Mouse (Mus musculus): ENCODE results near the gene Tbcb.
"Not testable (repeated sequence)": the region's sequence is repeated elsewhere in the genome, so short reads cannot be mapped to it uniquely, and the experiment has no call there.

Gene Tbcb

DNA sequence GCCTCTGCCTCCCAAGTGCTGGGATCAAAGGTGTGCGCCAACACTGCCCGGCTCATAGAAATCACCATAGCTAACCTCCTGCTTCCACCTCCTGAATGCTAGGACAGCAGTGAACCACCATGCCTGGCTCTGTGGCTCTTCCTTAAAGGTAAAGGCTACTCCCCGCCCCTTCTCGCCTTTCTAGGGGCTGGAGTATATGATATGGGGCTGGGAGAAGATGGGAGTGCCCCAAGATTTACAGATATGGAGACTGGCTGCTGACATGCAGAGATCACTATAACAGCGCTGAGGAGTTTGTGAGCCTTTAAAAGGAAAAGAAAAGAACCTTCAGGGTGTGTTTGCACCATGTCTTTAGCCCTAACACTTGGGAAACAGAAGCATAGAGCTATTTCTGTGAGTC is 9.9 kb downstream of the Tbcb start:
- no peak for DNase-seq (ENCODE audit: extremely low spot score)

DNA sequence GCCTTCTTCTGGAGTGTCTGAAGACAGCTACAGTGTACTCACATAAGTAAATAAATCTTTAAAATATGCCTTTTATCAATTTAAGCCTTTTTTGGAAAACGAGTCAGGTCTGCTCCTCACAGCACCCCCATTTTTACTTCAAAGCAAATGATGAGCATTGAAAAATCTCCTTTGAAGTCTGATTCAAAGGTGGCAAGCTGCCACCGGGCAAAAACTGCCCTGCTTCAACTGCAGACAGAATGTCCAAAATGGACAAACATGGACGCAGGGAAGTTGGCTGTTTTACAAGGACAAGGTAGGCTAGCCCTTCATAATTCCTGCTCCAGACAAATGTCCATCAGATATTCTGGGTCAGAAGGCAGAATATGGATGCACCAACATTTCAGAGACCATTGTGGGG is 10.6 kb downstream of the Tbcb start:
- DNase-seq (ENCODE audit: extremely low spot score), result no peak

DNA sequence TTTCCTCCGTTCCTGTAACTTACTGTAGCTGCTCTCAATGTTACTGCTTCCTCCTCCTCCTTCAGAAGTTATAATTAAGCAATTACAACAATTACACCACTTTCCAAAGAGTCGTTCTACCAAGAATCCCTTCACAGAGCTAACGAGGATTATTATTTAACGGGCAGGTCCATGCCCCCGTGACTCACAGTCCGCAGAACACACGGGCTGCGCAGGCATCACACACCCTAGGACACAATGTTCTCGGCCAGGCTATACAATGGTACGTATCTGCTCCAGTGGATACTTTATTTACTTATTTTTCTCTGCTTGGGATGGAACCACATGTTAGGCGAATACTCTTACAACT is 12.1 kb downstream of the Tbcb start:
- no peak for DNase-seq (ENCODE audit: extremely low spot score)

DNA sequence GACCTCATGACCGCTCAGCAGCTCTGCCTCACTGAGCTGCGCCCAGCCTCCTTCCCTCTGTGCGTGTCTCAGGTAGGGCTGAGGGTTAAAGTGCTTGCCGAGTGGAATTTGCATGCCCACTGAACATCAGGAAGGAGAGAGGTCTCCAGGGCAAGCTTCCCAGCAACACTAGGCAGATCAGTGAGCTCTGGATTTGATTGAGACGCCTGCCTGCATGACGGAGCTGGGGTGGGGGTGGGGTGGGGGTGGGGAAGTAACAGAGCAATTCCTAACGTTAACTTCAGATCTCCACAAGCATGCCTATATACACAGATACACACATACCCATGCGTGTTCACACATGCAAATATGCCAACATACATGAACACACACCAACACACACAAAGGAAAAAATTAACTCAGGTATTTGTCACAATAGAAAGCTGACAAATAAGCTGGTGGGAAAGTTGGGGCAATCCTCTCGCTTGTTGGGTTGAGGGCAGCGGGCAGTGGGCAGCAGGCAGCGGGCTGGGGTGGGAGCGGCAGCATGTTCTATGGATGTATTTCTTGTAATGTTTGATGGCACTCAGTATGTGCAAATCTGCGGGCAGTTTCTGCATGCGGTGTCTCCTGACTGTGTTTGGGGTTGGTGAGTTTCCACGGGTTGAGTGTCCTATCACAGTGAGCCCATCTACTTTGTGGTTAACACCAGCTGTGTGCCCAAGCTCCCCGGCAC is 12.6 kb downstream of the Tbcb start:
- DNase-seq (ENCODE audit: extremely low spot score), result peak; percentile 68

DNA sequence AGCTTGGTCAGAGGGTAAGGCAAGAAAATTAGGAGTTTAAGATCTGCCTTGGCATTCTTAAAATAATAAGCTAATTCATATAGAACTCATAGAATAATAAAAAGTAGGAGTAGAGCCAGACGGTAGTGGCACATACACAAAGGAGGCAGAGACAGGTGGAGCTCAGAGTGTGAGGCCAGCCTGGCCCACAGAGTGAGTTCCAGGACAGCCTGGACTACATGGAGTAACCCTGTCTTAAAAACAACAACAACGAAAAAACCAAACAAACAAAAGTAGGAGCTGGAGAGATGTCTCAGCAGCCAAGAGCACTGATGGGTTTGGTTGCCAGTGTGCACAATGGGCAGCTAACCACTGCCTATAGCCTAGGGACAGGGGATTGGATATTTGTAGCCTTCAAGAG is 14.8 kb downstream of the Tbcb start:
- no peak for DNase-seq (ENCODE audit: extremely low spot score)

DNA sequence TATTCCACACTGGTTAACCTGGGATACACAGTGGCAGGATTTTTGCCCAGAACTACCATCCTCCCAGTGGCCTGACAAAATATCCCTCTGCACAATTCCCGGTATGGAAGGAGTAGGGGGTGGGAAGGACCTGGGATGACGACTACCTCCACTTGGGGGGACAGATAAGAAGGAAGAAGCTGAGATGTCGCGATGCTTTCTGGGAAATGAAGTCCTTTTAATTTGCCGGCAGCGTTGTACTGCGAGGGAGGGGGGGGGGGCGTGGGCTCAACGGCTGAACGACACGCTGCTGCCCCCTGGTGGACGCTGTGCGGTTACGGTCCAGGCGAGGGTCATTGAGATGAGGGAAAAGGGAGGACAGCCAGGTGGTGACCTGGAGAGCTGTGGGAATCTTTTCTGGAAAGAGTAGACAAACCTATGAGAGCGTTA is 15.3 kb downstream of the Tbcb start:
- peak; percentile 87 for DNase-seq (ENCODE audit: extremely low spot score)

DNA sequence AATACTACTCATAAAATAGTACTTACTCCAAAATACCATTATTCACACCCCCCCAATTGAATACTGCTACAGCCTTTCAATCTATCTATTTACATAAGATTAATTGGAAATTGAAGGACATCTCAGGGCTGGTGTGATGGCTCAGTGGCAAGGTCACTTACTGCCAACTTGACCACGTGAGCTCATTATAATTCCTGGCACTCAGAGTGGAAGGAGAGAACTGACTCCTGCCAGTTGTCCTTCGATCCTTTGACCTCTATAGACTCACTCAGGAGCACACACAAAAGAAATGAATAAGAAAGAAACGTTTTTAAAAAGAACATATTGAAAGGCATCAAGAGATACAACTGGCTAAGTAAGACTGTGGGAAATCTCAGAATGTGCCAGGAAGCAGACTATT is 16.2 kb downstream of the Tbcb start:
- DNase-seq (ENCODE audit: extremely low spot score), result no peak

DNA sequence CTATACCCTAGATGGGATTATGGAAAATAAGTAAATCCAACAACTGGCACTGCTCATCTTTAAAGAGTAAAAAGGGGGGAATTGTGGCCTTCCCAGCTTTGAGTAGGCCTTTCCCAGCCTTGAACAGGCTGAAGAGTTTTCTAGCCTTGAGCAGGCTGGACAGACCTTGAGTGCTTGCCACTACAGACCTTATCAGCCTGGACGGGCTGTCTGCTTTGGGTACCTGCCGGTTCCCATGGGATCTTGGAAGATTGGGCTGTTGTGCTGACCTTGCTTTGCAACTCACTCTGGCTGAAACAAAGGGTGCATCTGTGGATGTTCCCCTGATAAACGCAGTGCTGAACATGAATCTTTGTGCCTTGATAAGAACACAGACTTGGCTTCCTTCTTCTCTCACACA is 18.2 kb downstream of the Tbcb start:
- DNase-seq (ENCODE audit: extremely low spot score), result no peak

DNA sequence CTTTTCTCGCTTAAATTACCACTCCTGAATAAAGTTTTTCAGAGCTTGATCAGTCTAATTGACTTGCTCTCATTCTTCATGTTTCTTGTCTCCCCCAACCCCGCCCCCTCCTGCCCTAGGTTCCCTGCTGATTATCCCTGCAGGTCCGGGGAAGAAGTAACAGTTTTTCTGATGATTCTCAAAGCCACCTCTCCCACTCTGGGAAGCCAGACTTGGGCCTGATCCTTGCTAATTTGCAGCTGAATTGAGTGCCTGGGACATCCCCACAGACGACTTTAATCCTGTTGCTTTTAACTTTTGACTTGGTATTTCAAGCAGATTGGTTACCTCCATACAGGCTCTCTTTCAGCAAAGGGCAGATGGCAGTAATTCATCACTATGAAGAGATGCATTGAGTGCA is 21.0 kb downstream of the Tbcb start:
- no peak for DNase-seq (ENCODE audit: extremely low spot score)

DNA sequence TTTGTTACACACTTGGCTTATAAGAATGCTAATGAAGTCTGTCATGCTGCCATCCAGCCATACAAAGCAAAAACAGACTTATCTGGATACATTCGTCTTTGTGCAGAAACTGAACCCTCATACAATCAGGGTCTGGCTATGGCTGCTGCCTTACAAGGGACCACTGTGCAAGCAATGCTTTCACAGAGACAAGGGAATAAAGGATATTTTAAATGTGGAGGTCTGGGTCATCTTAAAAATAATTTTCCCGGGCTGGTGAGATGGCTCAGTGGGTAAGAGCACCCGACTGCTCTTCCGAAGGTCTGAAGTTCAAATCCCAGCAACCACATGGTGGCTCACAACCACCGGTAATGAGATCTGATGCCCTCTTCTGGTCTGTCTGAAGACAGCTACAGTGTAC is 25.7 kb downstream of the Tbcb start:
- not testable (repeated sequence) for DNase-seq (ENCODE audit: extremely low spot score)

DNA sequence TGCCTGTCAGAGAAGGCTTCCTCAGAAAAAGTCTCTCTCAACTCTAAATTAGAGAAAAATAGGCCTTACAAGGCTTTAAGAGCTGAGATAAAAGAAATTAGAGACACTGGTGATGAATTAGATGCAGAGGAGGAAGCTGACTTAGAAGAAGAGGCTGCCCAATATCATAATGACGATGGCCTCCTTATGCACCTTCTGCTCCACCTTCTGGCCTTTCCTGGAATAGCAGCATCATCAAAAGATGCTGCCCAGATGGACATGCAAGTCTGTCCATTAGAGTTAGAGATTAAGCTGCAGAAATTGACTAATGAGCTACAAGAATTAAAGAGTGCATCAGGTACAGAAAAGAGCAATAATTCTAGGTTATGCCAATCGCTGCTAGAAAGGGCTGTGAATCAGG is 26.7 kb downstream of the Tbcb start:
- peak; percentile 65 for DNase-seq (ENCODE audit: extremely low spot score)

DNA sequence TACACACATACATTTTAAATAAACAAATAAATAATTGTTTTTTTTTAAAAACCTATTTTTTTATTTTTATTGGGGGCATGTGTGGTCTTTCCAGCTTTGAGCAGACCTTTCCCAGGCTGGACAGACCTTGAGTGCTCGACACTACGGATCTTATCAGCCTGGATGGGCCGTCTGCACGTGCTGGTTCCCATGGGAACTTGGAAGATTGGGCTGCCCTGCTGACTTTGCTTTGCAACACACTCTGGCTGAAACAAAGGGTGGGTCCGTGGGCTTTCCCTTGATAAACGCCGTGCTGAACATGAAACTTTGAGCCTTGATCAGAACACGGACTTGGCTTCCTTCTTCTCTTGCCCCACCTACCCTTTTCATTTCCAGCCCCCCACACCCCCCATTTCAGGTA is 27.7 kb downstream of the Tbcb start:
- DNase-seq (ENCODE audit: extremely low spot score), result no peak

DNA sequence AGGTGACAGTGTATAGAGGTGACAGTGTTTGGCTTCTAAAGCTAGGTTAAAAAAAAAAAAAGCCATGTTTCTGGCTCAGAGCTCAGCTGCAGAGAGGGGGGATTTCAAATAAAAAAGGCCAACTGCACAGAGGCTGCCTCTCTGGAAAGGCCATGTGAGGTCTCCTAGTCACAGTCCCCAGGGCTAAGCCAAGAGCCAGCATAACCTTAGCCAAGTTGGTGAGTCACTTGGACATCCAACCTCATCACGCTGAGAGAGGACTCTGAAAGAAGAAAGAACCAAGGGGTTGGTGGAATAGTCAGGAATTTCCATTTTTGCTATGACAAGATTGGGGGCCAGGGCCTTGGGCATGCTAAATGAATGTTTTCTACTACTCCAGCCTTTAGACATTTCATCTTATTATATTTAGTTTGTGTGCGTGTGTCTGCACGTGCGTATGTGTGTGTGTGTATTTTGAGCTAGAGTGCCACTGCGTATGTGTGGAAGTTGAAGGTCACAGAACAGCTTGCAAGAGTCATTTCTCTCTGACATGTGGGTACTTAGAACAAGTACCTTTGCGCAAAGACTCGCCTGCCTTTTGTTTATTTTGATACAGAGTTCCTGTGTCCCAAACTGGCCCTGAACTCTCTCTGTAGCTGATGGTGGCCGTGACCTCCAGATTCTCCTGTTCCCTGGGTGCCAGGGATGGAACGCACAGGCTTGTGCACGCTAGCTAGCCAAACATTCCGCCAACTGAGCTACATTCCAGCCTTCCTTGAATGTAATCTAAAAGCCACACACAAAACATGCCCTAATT is 29.0 kb downstream of the Tbcb start:
- no peak for DNase-seq (ENCODE audit: extremely low spot score)

DNA sequence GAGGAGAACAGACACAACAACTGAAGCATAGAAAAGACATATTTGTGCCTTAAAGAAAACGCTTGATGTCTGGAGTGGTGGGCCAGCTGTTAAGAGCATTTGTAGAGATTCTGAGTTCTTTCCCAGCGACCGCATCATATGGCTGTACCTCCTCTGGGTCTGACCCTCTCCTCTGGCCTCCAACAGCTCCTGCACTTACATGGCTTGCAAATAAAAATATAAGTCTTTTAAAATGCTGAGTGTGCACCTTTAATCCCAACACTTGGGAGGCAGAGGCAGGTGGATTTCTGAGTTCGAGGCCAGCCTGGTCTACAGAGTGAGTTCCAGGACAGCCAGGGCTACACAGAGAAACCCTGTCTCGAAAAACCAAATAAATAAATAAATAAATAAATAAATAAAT is 31.4 kb downstream of the Tbcb start:
- not testable (repeated sequence) for DNase-seq (ENCODE audit: extremely low spot score)

DNA sequence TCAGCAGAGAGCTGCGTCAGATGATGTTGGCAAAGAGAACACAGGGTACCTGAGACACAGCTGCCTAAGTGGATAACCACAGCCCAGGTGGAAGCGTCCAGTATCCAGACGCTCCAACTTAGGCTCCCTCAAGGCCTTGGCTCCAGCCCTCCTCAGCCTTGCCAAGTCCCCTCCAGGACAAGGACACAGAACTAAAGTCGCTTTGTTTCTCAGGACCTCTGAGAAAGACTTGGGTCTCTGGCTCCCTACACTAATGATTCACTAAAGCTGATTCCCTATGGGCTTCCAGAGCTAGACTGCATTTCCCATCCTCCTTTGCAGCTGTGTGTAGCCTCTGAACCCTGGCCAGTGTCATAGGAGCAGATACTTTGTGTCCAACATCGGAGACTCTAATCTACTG is 31.9 kb downstream of the Tbcb start:
- DNase-seq (ENCODE audit: extremely low spot score), result no peak

DNA sequence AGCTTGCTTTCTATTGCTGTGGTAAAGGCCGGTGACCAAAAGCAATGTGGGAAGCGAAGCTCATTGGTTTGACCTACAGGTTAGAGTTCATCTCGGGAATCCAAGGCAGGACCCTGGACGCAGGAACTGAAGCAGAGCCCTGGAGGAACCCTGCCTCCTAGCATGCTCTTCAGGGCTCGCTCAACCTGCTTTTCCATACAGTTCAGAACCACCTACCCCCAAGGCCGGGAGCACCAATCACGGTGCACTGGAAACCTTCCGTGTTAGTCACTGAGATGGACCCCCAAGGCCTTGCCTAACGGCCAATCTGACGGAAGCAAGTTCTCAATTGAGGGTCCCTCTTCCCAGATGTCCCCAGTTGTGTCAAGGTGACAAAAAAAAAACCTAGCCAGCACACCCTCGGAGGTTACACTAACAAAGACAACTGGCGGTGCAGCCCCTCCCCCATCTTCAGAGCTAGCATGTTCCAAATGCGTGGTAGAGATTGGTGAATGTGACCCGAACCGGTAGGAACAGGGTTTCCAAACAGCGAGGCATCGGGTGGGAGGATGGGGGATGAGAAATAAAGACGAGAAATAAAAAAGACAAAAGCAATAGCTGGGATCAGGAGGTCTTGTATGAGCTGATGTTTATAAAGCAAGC is 32.5 kb downstream of the Tbcb start:
- no peak for DNase-seq (ENCODE audit: extremely low spot score)

DNA sequence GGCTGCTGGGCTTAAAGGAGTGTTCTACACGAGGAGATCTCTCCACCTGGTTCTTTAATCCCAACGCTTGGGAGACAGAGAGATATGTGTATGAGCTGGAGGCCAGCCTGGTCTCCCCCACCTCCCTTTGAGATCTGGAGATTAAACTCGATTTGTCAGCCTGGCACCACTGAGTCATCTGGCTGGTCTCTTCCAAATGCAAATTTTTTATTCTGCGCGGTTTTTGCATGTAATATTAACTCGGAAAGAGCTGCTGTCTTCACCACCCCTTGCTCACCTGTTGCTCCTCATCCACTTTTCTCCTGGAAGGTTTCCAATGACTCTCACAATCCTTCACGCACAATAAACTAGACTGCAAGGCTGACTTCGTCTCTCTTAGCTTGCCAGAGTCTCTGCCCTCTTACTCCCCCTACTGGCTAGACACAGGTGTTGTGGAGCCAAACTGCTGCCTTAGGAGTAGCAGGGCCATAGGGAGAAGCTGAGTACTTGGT is 33.5 kb downstream of the Tbcb start, which contains the start of gene Capns1:
Gene Capns1 (minus strand): TSS at position 331 of the 491 bp plus-strand sequence.
- DNase-seq (ENCODE audit: extremely low spot score), result peak; percentile 82

DNA sequence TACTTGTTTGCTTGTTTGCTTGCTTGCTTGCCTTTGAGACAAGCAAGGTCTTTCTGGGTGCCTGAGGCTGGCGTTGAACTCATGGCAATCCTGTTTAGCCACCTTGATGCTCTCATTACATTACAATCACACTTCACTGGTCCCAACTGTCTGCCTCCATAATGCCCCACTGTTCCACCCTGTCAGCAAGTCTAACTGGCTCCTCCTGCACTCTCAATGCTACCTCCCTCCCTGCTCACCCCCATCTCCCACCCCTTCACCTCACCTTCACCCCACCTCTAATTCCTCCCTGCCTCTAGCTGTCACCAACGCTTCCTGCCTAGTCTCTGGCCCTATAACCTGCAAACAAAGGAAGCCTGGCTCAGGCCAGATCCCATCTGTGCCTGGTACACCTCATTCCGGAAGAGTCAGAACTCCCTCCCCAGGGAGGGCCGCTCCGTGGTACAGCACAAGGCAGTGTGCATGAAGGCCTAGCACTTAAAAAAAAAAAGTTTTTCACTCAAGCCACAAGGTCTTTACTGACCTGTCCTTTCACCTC is 34.4 kb downstream of the Tbcb start:
- no peak for DNase-seq (ENCODE audit: extremely low spot score)

DNA sequence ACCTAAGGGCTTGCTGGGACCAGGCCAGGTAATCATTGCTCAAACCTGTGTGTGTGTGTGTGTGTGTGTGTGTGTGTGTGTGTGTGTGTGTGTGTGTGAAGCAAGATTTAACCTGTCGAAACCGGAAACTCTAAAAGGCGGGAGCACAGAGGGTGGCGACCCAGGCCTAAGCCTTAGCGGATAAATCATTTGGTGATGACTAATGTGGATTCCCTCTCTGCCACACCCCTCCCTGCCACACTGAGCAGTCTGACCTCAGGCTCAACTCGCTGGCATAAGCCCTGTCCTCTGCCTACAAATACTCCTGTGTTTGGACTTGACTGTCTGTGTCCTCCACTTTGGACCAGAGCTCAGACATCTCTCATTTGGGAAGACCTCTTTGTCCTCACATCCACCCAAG is 35.9 kb downstream of the Tbcb start:
- no peak for DNase-seq (ENCODE audit: extremely low spot score)

DNA sequence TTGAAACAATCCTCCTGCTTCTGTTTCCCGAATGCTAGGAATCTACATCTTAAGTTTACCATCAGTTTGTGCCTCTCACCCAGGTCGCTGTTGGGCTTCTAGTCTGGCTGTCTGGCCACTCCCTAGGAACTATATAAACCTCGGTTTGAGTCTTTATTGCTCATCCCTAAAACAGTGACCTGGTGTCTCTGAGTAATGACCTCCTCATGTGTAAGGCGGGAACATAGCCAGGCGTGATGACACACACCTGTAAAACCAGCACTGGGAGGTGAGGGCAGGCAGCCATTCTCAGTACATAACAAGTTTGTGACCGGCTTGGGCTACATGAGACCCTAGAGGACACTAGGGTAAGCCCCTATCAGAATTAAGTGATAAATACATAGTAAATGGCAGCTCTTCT is 36.6 kb downstream of the Tbcb start:
- DNase-seq (ENCODE audit: extremely low spot score), result no peak

DNA sequence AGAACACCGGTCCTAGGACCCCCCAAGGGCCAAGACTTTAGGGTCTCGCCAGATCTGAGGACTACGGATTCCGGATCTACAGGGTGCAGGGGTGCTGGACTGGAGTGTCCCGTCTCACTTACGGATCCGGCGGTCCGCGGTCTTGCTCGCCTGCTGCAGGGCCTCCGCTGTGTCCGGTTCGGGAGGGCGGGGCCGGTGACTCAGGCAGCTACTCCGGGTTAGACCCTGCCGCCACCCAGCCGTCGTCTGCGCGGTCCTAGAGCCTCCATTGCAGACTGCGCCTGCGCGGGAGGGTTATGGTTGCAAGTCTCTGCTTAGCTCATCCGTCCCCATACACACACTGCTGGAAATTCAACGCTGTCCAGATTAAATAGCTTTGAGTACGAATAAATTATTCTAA is 37.2 kb downstream of the Tbcb start:
- DNase-seq (ENCODE audit: extremely low spot score), result peak; percentile 95

DNA sequence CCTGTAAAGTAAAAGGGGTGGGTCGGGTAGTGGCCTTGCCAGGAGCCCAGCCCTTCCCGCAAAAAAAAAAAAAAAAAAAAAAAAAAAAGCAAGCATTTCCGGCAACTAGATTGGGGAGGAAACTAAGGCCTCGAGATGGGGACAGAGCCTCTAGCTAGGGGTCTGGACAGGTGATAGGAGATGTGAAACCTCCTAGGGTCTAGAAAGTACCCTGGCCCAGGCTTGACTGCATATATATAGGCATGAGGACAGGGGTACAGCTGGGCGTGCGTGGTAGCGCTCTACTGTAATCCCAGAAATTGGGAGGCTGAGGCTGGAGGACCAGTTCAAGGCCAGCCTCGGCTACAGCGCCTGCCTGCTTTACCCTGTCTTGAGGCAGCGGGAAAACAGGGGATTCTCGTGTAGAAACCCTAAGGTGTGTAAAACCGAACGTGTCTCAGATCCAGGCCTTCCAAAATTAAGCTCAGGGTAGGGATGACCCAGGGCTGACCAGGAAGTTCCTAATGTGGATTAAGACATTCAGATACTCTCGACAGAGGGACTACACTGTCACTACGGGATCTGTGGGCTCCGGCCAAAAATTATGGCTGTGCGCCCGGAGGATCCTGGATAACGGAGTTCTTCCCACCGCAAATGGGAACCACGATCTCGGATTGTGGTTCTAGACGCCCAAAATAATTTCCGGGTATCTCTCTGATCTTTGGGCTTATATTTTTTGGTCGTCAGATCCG is 37.8 kb downstream of the Tbcb start:
- DNase-seq (ENCODE audit: extremely low spot score), result peak; percentile 49

Data from embryo, embryonic 9.5 days (tissue).